Mouse (Mus musculus) heart, adult 2 months (tissue): ENCODE measurements around the gene Rsph4a.

ENCODE experiments used
- CTCF ChIP-seq: fragments of 200-600 bp; IDR thresholded peaks from 2 replicates; pipeline ENCODE4 v1.8.1; 2022; ENCODE audit warnings: antibody characterized with exemption, mild to moderate bottlenecking, moderate library complexity
- POLR2A ChIP-seq: fragments of 200-500 bp; IDR thresholded peaks from 2 replicates; pipeline ENCODE4 v1.6.1; 2011; ENCODE audit warnings: mild to moderate bottlenecking, low read depth, low read length, control low read depth; ENCODE audit not compliant: insufficient read depth

- TF ChIP-seq CTCF, result no peak
- no peak for TF ChIP-seq POLR2A
Observed at GRCm38 (mm10) chr10:33945390-33945789, 40.5 kb downstream of the Rsph4a start.
